Mouse (Mus musculus) neural tube, embryonic 13.5 days (tissue): ENCODE measurements around the gene Atp8b5. TPM values are rescaled to one million over a fixed set of nuclear protein-coding genes. Genes with fewer than 3 reads are reported as not detected.

ENCODE experiments used
- ATAC-seq: fragments of 200-750 bp; cut with Nextera tagmentation; 2 replicates; pipeline ENCODE4 v1.8.0; 2017; ENCODE audit warnings: low read depth, mild to moderate bottlenecking, moderate TSS enrichment, moderate library complexity
- H3K27ac ChIP-seq: fragments of 300-500 bp; sonication (generic); replicated peaks from 2 replicates; pipeline ENCODE4 v1.5.1; 2015; ENCODE audit warnings: moderate library complexity, mild to moderate bottlenecking, inconsistent platforms
- H3K27me3 ChIP-seq: fragments of 300-500 bp; sonication (generic); 2 replicates; pipeline ENCODE4 v1.6.1; 2015; ENCODE audit warnings: mild to moderate bottlenecking, inconsistent platforms
- H3K36me3 ChIP-seq: fragments of 300-500 bp; sonication (generic); 2 replicates; pipeline ENCODE4 v1.6.1; 2015; ENCODE audit warnings: mild to moderate bottlenecking, inconsistent platforms
- H3K4me1 ChIP-seq: fragments of 300-500 bp; sonication (generic); replicated peaks from 2 replicates; pipeline ENCODE4 v1.6.1; 2015; ENCODE audit warnings: inconsistent platforms
- H3K4me2 ChIP-seq: fragments of 300-500 bp; sonication (generic); 2 replicates; pipeline ENCODE4 v1.6.1; 2015; ENCODE audit warnings: inconsistent platforms, mild to moderate bottlenecking, moderate library complexity
- H3K4me3 ChIP-seq: fragments of 300-500 bp; sonication (generic); 2 replicates; pipeline ENCODE4 v1.5.1; 2015; ENCODE audit warnings: mild to moderate bottlenecking, inconsistent platforms
- H3K9ac ChIP-seq: fragments of 300-500 bp; sonication (generic); 2 replicates; pipeline ENCODE4 v1.6.1; 2015; ENCODE audit warnings: moderate library complexity, mild to moderate bottlenecking, inconsistent platforms
- H3K9me3 ChIP-seq: fragments of 300-500 bp; sonication (generic); 2 replicates; pipeline ENCODE4 v1.6.1; 2016; ENCODE audit warnings: inconsistent platforms
- WGBS: fragments of 180-500 bp; shearing (Covaris S2); methylation state at CpG from one replicate; pipeline ENCODE4 v1.1.7; 2015; 5-methylcytosine and 5-hydroxymethylcytosine counted together
- polyA plus RNA-seq: library from polyadenylated mRNA; unstranded; fragments of >200 nt; fragmentation: Nextera tagmentation; extraction: Ambion mirVana; gene quantifications from 2 replicates; pipeline ENCODE4 v1.2.1, GENCODE M21; 2015

Gene Atp8b5
- polyA plus RNA-seq, 1 experiment from 2014 or later = 0.33 TPM

DNA sequence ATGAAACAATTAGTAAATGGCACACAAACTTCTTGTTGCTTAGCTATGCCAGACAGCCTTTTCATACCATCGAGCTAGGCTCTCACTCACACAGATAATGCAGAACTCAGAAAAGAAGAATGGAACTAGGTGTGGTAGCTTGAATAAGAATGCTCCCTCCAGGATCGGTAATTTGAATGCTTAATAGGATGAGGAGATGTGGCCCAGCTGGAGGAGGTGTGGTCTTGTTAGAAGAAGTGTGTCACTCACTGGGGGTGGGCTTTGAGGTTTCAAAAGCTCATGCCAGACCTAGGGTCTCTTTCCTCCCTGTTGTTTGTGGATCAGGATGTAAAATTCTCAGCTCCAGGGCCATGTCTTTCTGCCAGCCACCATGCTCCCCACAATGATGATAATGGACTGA lies 67.8 kb downstream of the Atp8b5 start:
- Histone ChIP-seq H3K9ac (no peak overlapping the region), H3K9me3 (peaks cover 12% of the 10 kb centered on the region), H3K4me3 (no peak overlapping the region), H3K4me2 (no peak overlapping the region), H3K27me3 (no peaks in the 10 kb centered on the region), H3K27ac (no peak overlapping the region), H3K36me3 (no peaks in the 10 kb centered on the region), H3K4me1 (no peaks in the 10 kb centered on the region)
- no peak for ATAC-seq
- 48% methylated on average over 2 of the region's 2 CpGs for WGBS

DNA sequence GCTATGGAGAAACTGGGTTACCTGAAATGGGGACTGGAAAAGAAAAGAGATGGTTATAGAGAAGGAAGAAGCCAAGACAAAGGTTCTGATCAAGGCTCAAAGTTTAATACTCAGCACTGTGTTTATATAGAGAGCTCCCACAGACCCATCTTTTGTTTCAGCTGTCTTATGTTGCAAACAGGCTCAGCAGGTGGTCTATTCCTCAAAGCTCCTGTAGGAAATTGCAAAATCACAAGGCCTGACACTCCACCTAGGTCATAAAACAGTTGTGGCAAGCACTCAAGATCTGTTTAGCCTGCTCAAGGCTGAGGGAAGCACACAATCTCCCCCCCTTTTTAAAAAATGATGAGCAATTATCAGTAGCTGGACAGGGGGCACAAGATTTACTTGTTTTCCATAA lies 69.2 kb downstream of the Atp8b5 start:
- no peak overlapping the region for H3K9ac ChIP-seq
- H3K4me3 ChIP-seq = no peak overlapping the region
- no peak for ATAC-seq
- H3K4me2 ChIP-seq = no peak overlapping the region
- no peak overlapping the region for H3K27ac ChIP-seq
- H3K36me3 ChIP-seq = no peaks in the 10 kb centered on the region
- no peaks in the 10 kb centered on the region for H3K4me1 ChIP-seq
- H3K27me3 ChIP-seq = no peaks in the 10 kb centered on the region
- peaks cover 12% of the 10 kb centered on the region for H3K9me3 ChIP-seq

DNA sequence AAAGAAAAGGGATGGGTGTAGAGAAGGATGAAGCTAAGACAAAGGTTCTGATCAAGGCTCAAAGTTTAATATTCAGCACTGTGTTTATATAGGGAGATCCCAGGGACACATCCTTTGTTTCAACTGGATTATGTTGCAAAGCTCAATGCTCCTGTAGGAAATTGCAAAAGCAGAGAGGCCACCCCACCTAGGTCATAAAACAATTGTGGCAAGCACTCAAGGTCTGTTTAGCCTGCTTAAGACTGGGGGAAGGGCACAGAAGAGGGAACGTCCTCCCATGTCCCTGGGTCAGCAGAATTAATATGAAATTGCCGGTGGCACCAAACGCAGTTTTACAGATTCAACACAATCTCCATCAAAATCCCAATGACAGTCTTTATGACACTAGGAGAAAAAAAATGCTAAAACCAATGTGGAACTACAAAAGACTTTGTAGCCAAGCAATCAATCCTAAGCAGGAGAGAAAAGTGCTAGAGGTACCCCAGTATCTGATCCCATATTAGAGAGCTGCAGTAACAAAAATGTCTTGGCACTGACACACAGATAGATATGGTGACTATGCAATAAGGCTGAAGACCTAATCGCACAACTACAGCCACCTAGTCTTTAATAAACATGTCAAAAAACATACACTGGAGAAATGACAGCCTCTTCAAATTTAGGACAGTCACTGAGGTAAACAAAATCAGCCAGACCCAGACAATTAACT lies 73.3 kb downstream of the Atp8b5 start:
- H3K27me3 ChIP-seq = no peaks in the 10 kb centered on the region
- no peak overlapping the region for H3K27ac ChIP-seq
- no peak overlapping the region for H3K9ac ChIP-seq
- H3K4me2 ChIP-seq = no peak overlapping the region
- WGBS = 54% methylated on average over 4 of the region's 4 CpGs
- peaks cover 12% of the 10 kb centered on the region for H3K9me3 ChIP-seq
- no peak overlapping the region for H3K4me3 ChIP-seq
- no peak for ATAC-seq
- no peaks in the 10 kb centered on the region for H3K36me3 ChIP-seq
- H3K4me1 ChIP-seq = no peaks in the 10 kb centered on the region

DNA sequence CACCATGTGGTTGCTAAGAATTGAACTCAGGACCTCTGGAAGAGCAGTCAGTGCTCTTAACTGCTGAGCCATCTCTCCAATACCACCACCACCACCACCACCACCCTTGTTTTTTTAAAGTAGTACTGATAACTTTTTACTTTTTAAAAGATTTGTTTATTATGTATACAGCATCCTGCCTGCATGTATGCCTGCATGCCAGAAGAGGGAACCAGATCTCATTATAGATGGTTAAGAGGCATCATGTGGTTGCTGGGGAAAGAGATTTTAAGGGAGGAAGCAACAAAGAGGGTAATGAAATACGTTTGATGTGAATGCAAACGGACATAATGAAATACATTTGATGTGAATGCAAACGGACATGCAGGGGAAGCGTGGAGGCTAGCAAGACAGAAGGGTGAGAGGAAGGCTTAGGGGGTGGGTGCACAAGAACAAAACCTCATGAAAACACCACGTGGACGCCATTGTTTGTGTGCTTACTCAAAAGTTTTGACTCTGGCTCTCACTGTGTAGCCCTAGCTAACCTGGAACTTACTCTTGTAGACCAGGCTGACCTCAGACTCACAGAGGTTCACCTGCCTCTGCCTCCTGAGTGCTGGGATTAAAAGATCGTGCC lies 74.4 kb downstream of the Atp8b5 start:
- Histone ChIP-seq H3K9me3 (peaks cover 7% of the 10 kb centered on the region), H3K27me3 (no peaks in the 10 kb centered on the region), H3K4me3 (no peak overlapping the region), H3K4me1 (no peaks in the 10 kb centered on the region), H3K4me2 (no peak overlapping the region), H3K36me3 (no peaks in the 10 kb centered on the region), H3K9ac (no peak overlapping the region), H3K27ac (no peak overlapping the region)
- 42% methylated on average over 7 of the region's 7 CpGs for WGBS
- ATAC-seq = no peak

- Histone ChIP-seq H3K4me3 (no peak overlapping the region), H3K27me3 (no peaks in the 10 kb centered on the region), H3K4me2 (no peak overlapping the region), H3K27ac (no peak overlapping the region), H3K36me3 (no peaks in the 10 kb centered on the region), H3K4me1 (no peaks in the 10 kb centered on the region), H3K9ac (no peak overlapping the region), H3K9me3 (no peaks in the 10 kb centered on the region)
- 91% methylated on average over 10 of the region's 10 CpGs for WGBS
- no peak for ATAC-seq
Measured at GRCm38 (mm10) chr4:43342443-43342842, 75.5 kb downstream of the Atp8b5 start.

- no peaks in the 10 kb centered on the region for H3K36me3 ChIP-seq
- H3K4me3 ChIP-seq = no peak overlapping the region
- no peak overlapping the region for H3K27ac ChIP-seq
- H3K4me1 ChIP-seq = no peaks in the 10 kb centered on the region
- no peaks in the 10 kb centered on the region for H3K9me3 ChIP-seq
- H3K9ac ChIP-seq = no peak overlapping the region
- H3K27me3 ChIP-seq = no peaks in the 10 kb centered on the region
- no peak for ATAC-seq
- no peak overlapping the region for H3K4me2 ChIP-seq
- WGBS = 91% methylated on average over 2 of the region's 2 CpGs
Measured at GRCm38 (mm10) chr4:43344932-43345331, 78.0 kb downstream of the Atp8b5 start.

DNA sequence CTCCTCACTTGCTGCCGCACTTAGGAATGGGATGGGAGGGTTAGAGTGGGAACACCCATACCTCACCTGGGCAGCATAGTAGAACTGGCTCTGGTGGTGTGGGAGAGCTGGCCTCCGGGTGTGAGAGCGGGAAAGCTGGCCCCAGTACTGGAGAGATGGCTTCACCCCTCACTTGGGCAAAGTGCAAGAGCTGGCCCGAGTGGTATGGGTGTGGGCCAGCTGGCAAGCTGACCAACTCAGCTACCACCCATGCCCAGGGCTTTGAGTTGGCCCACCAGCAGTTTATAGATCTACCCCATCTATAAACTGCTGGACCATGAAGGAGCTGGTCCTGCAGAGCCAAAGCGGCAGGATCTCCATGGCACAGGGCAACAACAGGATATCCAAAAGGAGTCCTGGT lies 82.2 kb downstream of the Atp8b5 start:
- no peaks in the 10 kb centered on the region for H3K4me1 ChIP-seq
- H3K36me3 ChIP-seq = no peaks in the 10 kb centered on the region
- ATAC-seq = no peak
- H3K9ac ChIP-seq = no peak overlapping the region
- no peak overlapping the region for H3K4me2 ChIP-seq
- no peak overlapping the region for H3K27ac ChIP-seq
- H3K4me3 ChIP-seq = no peak overlapping the region
- H3K27me3 ChIP-seq = no peaks in the 10 kb centered on the region
- 92% methylated on average over 5 of the region's 5 CpGs for WGBS
- H3K9me3 ChIP-seq = no peaks in the 10 kb centered on the region

DNA sequence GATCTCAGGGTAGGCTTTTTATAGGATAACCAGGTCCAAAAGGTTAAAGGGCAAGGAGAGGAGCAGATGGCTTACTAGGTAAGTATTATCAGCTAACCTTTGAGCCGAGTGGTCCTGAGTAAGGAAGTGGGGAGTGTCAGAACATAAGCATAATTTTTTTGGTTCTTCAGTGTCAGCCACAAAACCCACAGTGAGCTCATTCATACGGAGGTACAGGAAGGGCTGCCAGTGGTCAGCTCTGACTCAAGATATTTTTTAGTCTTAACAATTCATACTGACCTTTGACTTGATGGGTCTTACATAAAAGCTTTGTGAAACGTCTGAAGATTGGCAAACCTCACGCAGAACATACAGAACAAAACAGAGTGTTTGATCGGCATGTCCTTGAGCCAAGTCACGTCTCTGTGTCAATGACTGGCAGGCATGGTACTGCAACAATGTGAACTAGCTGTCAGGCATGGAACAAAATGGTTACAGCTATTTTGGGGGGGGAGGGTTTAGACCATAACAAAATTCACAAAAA lies 83.1 kb downstream of the Atp8b5 start:
- no peak overlapping the region for H3K27ac ChIP-seq
- H3K9ac ChIP-seq = no peak overlapping the region
- no peak overlapping the region for H3K4me2 ChIP-seq
- H3K9me3 ChIP-seq = no peaks in the 10 kb centered on the region
- H3K36me3 ChIP-seq = no peaks in the 10 kb centered on the region
- H3K27me3 ChIP-seq = no peaks in the 10 kb centered on the region
- no peaks in the 10 kb centered on the region for H3K4me1 ChIP-seq
- no peak for ATAC-seq
- 80% methylated on average over 6 of the region's 6 CpGs for WGBS
- no peak overlapping the region for H3K4me3 ChIP-seq

- Histone ChIP-seq H3K4me2 (no peak overlapping the region), H3K9ac (no peak overlapping the region), H3K9me3 (no peaks in the 10 kb centered on the region), H3K4me1 (no peaks in the 10 kb centered on the region), H3K27me3 (no peaks in the 10 kb centered on the region), H3K36me3 (no peaks in the 10 kb centered on the region), H3K27ac (no peak overlapping the region), H3K4me3 (no peak overlapping the region)
- WGBS = 86% methylated on average over 6 of the region's 6 CpGs
- ATAC-seq = no peak
Measured at GRCm38 (mm10) chr4:43353662-43354061, 86.7 kb downstream of the Atp8b5 start.

GRCm38 (mm10) chr4:43364914-43365560 lies 98.1 kb downstream of the Atp8b5 start:
- no peak for ATAC-seq
- no peak overlapping the region for H3K4me2 ChIP-seq
- no peaks in the 10 kb centered on the region for H3K4me1 ChIP-seq
- WGBS = 86% methylated on average over 11 of the region's 11 CpGs
- H3K4me3 ChIP-seq = no peak overlapping the region
- H3K36me3 ChIP-seq = no peaks in the 10 kb centered on the region
- H3K27ac ChIP-seq = no peak overlapping the region
- H3K9me3 ChIP-seq = no peaks in the 10 kb centered on the region
- no peaks in the 10 kb centered on the region for H3K27me3 ChIP-seq
- no peak overlapping the region for H3K9ac ChIP-seq

DNA sequence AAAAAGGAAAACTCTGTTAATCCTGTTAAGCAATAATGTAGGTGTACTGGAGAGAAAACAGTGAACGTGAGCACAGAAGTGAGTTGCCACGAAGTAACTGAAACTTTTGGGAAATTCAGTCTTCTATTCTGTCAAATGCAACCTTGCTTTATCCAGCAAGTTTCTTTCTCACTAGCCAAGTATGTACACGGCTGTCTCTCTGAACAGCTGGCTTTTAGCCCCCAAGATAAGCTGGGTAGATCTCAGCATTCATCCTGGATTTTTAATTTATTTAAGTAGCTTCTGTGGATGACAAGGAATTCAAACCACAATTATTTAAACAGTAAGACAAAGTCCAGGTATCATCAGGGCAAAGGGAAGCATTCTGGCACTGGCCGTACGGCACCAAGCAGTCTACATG lies 100.3 kb downstream of the Atp8b5 start:
- no peak for ATAC-seq
- Histone ChIP-seq H3K36me3 (no peaks in the 10 kb centered on the region), H3K27ac (no peak overlapping the region), H3K9me3 (no peaks in the 10 kb centered on the region), H3K27me3 (no peaks in the 10 kb centered on the region), H3K4me1 (no peaks in the 10 kb centered on the region), H3K9ac (no peak overlapping the region), H3K4me3 (no peak overlapping the region), H3K4me2 (no peak overlapping the region)
- 90% methylated on average over 5 of the region's 5 CpGs for WGBS

DNA sequence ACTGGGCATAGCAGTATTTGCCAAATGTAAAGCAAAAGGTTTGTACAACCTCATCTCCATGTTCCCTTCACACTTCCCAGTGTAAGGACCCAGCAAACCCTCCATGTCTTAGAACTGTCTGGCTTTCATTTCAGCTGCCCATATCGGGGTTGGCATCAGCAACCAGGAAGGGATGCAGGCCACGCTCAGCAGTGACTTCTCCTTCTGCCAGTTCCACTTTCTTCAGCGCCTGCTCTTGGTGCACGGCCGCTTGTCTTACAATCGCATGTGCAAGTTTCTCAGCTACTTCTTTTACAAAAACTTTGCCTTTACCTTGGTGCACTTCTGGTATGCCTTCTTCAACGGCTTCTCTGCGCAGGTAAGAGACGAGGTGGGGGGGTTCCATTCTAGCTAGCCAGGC lies 100.8 kb downstream of the Atp8b5 start:
- Histone ChIP-seq H3K9me3 (no peaks in the 10 kb centered on the region), H3K36me3 (no peaks in the 10 kb centered on the region), H3K4me3 (no peak overlapping the region), H3K9ac (no peak overlapping the region), H3K27ac (no peak overlapping the region), H3K27me3 (no peaks in the 10 kb centered on the region), H3K4me1 (no peaks in the 10 kb centered on the region), H3K4me2 (no peak overlapping the region)
- no peak for ATAC-seq
- WGBS = 92% methylated on average over 9 of the region's 9 CpGs
